In genomic region chr8:114563361-114563760, GRCm38 (mm10) we compare ENCODE assay signal across 16 mouse cellular contexts.
DNase-seq lines count a peak whose midpoint lies in the region; TF ChIP-seq lines count a peak whose summit lies in the region.
"Had no signal": no experiment of that assay in that cellular context is flagged by ENCODE, and none has a peak within 500 bp of the region (broad histone marks: within the 10 kb centered on the region; RNA-seq: fewer than 3 reads in every experiment).

No protein-coding gene starts in this region.

- no peaks in the 10 kb centered on the region for H3K27me3 ChIP-seq in liver, adult 2 months (ENCODE audit: control insufficient read depth, insufficient read depth, low read length)
- H3K27me3 ChIP-seq: CH12.LX, Patski had no signal

- no peak overlapping the region for H3K9ac ChIP-seq in liver, adult 2 months (ENCODE audit: low read depth, low read length)

- no peak overlapping the region for H3K4me3 ChIP-seq in liver, adult 2 months (ENCODE audit: insufficient read depth, low read depth, low read length)

- TF ChIP-seq POLR2A in liver, adult 2 months (IDR thresholded peaks at IDR 0.05; ENCODE audit: extremely low read depth, insufficient read depth, low read length) = no peak

- WGBS in liver, adult 2 months = 19% methylated on average over 7 of the region's 7 CpGs

- no peaks in the 10 kb centered on the region; the same call in 1 of the 2 replicates for H3K79me2 ChIP-seq in liver, adult 2 months (ENCODE audit: control insufficient read depth, insufficient read depth, low read length)

- peaks cover 34% of the 10 kb centered on the region for H3K4me1 ChIP-seq in liver, adult 2 months (ENCODE audit: control insufficient read depth, insufficient read depth, low read length)

- H3K27ac ChIP-seq in liver, adult 2 months (replicated peaks; ENCODE audit: insufficient read depth, low read depth, low read length) = peak overlapping the region; percentile 47; the same call in 1 of the 2 replicates

- peak; percentile 91 for DNase-seq in liver, adult 2 months (ENCODE audit: extremely low read depth, low read depth, low spot score)
- no peak for DNase-seq in liver
- DNase-seq: adrenal gland, adult 2 months; adrenal gland, adult 8-10 months; adrenal gland, postnatal 10 days; adrenal gland, postnatal 14 days; adrenal gland, postnatal 25 days; adrenal gland, postnatal 36 days; B cell, adult 2 months; cerebellum, adult 11 months; cerebellum, adult 11-12 months; cerebellum, adult 18-20 months; cerebellum, adult 2 months had no signal

- no peaks in the 10 kb centered on the region for H3K36me3 ChIP-seq in liver, adult 2 months (ENCODE audit: control insufficient read depth, insufficient read depth, low read length)
- H3K36me3 ChIP-seq: G1E had no signal

- no peak for TF ChIP-seq CTCF in liver, adult 2 months (IDR thresholded peaks at IDR 0.05; ENCODE audit: low read depth, low read length)
